Mouse (Mus musculus): ENCODE measurements around the gene Camk2g. TPM values are rescaled to one million over a fixed set of nuclear protein-coding genes. Genes with fewer than 3 reads are reported as not detected.
"Not testable (repeated sequence)": the region's sequence is repeated elsewhere in the genome, so short reads cannot be mapped to it uniquely, and the experiment has no call there.

Gene Camk2g
- polyA plus RNA-seq, 1 experiment, result 57.2 TPM

GRCm38 (mm10) chr14:20707201-20708190 is 86.4 kb downstream of the Camk2g start, which contains the start of gene Zswim8:
Gene Zswim8 (plus strand): TSS chr14:20707552.
- TF ChIP-seq USF1 (IDR thresholded peaks at IDR 0.05; ENCODE audit: low read depth), result peak; percentile 78
- peak; percentile 64 for TF ChIP-seq REST (IDR thresholded peaks at IDR 0.05; ENCODE audit: insufficient read depth, insufficient read length)
- TF ChIP-seq POLR2AphosphoS2 (IDR thresholded peaks at IDR 0.05; ENCODE audit: insufficient read length, low read depth), result peak; percentile 84
- TF ChIP-seq MYOD1 (IDR thresholded peaks at IDR 0.05; ENCODE audit: control insufficient read depth in 1 of 3, insufficient read length in 2 of 3, low read depth in 2 of 3), result peak in 1 of 3 experiments; percentile 0
- no peak for TF ChIP-seq TCF12 (IDR thresholded peaks at IDR 0.05; ENCODE audit: insufficient read depth, poor library complexity, severe bottlenecking)
- peak; percentile 83 for TF ChIP-seq POLR2A (IDR thresholded peaks at IDR 0.05; ENCODE audit: insufficient read length, low read depth)
- TF ChIP-seq SRF (IDR thresholded peaks at IDR 0.05; ENCODE audit: control insufficient read depth, insufficient read length, low read depth), result no peak
- peak within 1 kb of the TSS; percentile 90 for H3K4me2 ChIP-seq (ENCODE audit: low read depth)
- peak within 1 kb of the TSS; percentile 89 for H3ac ChIP-seq (ENCODE audit: control insufficient read depth, insufficient read length)
- peaks cover 13% of the 10 kb centered on the region for H3K36me3 ChIP-seq (ENCODE audit: control insufficient read depth, insufficient read depth)
- peak within 1 kb of the TSS; percentile 94 for H3K4me3 ChIP-seq
- peaks cover 56% of the 10 kb centered on the region for H3K79me2 ChIP-seq (ENCODE audit: control insufficient read depth, insufficient read depth)
- no peaks in the 10 kb centered on the region for H3K27me3 ChIP-seq (ENCODE audit: control insufficient read depth, insufficient read depth, insufficient read length)

DNA sequence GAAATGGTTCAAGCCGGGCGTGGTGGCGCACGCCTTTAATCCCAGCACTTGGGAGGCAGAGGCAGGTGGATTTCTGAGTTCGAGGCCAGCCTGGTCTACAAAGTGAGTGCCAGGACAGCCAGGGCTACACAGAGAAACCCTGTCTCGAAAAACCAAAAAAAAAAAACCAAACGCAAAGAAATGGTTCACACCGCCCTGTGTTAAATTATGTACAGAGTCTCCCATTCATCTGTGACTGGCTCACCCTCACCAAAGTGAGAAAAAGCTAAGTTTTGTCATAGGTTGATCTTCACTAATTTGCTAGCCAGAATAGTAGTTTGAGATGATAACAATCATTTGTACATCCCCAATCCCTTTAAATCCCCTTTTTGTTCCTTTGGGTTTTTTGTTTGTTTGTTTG is 90.4 kb downstream of the Camk2g start:
- peaks cover 71% of the 10 kb centered on the region for H3K79me2 ChIP-seq (ENCODE audit: control insufficient read depth, insufficient read depth)
- peak overlapping the region; percentile 75 for H3ac ChIP-seq (ENCODE audit: control insufficient read depth, insufficient read length)
- H3K4me2 ChIP-seq (ENCODE audit: low read depth), result peak overlapping the region; percentile 66
- H3K36me3 ChIP-seq (ENCODE audit: control insufficient read depth, insufficient read depth); H3K27me3 ChIP-seq (ENCODE audit: control insufficient read depth, insufficient read depth, insufficient read length): not testable (repeated sequence)
- H3K4me3 ChIP-seq, result peak overlapping the region; percentile 90

GRCm38 (mm10) chr14:20702741-20703381 is 91.0 kb downstream of the Camk2g start, which contains the start of gene Chchd1:
Gene Chchd1 (plus strand): TSS chr14:20703006.
- H3ac ChIP-seq (ENCODE audit: control insufficient read depth, insufficient read length), result peak within 1 kb of the TSS; percentile 75
- TF ChIP-seq REST (IDR thresholded peaks at IDR 0.05; ENCODE audit: insufficient read depth, insufficient read length) (peak; percentile 46), TCF3 (IDR thresholded peaks at IDR 0.05; ENCODE audit: insufficient read length, low read depth) (no peak), MYOG (IDR thresholded peaks at IDR 0.05; ENCODE audit: control insufficient read depth in 1 of 3, insufficient read depth in 1 of 3, insufficient read length in 2 of 3, low read depth in 2 of 3) (peak in 2 of 3 experiments; percentile 87 to 89), POLR2AphosphoS2 (IDR thresholded peaks at IDR 0.05; ENCODE audit: insufficient read length, low read depth) (peak; percentile 82), SRF (IDR thresholded peaks at IDR 0.05; ENCODE audit: control insufficient read depth, insufficient read length, low read depth) (no peak), E2F4 (IDR thresholded peaks at IDR 0.05; ENCODE audit: insufficient read depth) (peak; percentile 22), MYOD1 (IDR thresholded peaks at IDR 0.05; ENCODE audit: control insufficient read depth in 1 of 3, insufficient read length in 2 of 3, low read depth in 2 of 3) (peak in 2 of 3 experiments; percentile 76 to 86), POLR2A (IDR thresholded peaks at IDR 0.05; ENCODE audit: insufficient read length, low read depth) (peak; percentile 87), MAX (IDR thresholded peaks at IDR 0.05; ENCODE audit: low read depth) (no peak), TCF12 (IDR thresholded peaks at IDR 0.05; ENCODE audit: insufficient read depth, poor library complexity, severe bottlenecking) (no peak), CEBPB (IDR thresholded peaks at IDR 0.05; ENCODE audit: insufficient read depth, poor library complexity, severe bottlenecking) (no peak), USF1 (IDR thresholded peaks at IDR 0.05; ENCODE audit: low read depth) (peak; percentile 44)
- H3K4me2 ChIP-seq (ENCODE audit: low read depth), result peak within 1 kb of the TSS; percentile 91
- peaks cover 71% of the 10 kb centered on the region for H3K79me2 ChIP-seq (ENCODE audit: control insufficient read depth, insufficient read depth)
- H3K4me3 ChIP-seq, result peak within 1 kb of the TSS; percentile 90
- H3K27me3 ChIP-seq (ENCODE audit: control insufficient read depth, insufficient read depth, insufficient read length), result no peaks in the 10 kb centered on the region
- no peaks in the 10 kb centered on the region for H3K36me3 ChIP-seq (ENCODE audit: control insufficient read depth, insufficient read depth)

- peak overlapping the region; percentile 75 for H3ac ChIP-seq (ENCODE audit: control insufficient read depth, insufficient read length)
- peaks cover 74% of the 10 kb centered on the region for H3K79me2 ChIP-seq (ENCODE audit: control insufficient read depth, insufficient read depth)
- H3K36me3 ChIP-seq (ENCODE audit: control insufficient read depth, insufficient read depth), result no peaks in the 10 kb centered on the region
- peak overlapping the region; percentile 91 for H3K4me2 ChIP-seq (ENCODE audit: low read depth)
- TF ChIP-seq CEBPB (IDR thresholded peaks at IDR 0.05; ENCODE audit: insufficient read depth, poor library complexity, severe bottlenecking) (no peak), TCF3 (IDR thresholded peaks at IDR 0.05; ENCODE audit: insufficient read length, low read depth) (no peak), SRF (IDR thresholded peaks at IDR 0.05; ENCODE audit: control insufficient read depth, insufficient read length, low read depth) (no peak), TCF12 (IDR thresholded peaks at IDR 0.05; ENCODE audit: insufficient read depth, poor library complexity, severe bottlenecking) (no peak), USF1 (IDR thresholded peaks at IDR 0.05; ENCODE audit: low read depth) (no peak), MYOD1 (IDR thresholded peaks at IDR 0.05; ENCODE audit: control insufficient read depth in 1 of 3, insufficient read length in 2 of 3, low read depth in 2 of 3) (no peak), POLR2A (IDR thresholded peaks at IDR 0.05; ENCODE audit: insufficient read length, low read depth) (no peak)
- peak overlapping the region; percentile 90 for H3K4me3 ChIP-seq
- no peaks in the 10 kb centered on the region for H3K27me3 ChIP-seq (ENCODE audit: control insufficient read depth, insufficient read depth, insufficient read length)
Measured at GRCm38 (mm10) chr14:20702096-20702740, 91.7 kb downstream of the Camk2g start.

All from myocyte (in vitro differentiated cells).